Mouse (Mus musculus) brain, adult 2 months (tissue): ENCODE data around the gene Col6a5.

Experiments used
- DNase-seq: peaks from one replicate; pipeline ENCODE4 v3.0.0; 2011; ENCODE audit warnings: low read depth, low spot score

Col6a5 gene

GRCm38 (mm10) chr9:105960533-105960932, at the start of gene Col6a5:
Col6a5 (minus strand) TSS chr9:105960643.
- DNase-seq, result no peak

GRCm38 (mm10) chr9:105997955-105998354, 37.5 kb upstream of the Col6a5 start:
- peak; percentile 33 for DNase-seq

- DNase-seq, result peak; percentile 77
Measured at GRCm38 (mm10) chr9:105992425-105992824, 32.0 kb upstream of the Col6a5 start.

DNA sequence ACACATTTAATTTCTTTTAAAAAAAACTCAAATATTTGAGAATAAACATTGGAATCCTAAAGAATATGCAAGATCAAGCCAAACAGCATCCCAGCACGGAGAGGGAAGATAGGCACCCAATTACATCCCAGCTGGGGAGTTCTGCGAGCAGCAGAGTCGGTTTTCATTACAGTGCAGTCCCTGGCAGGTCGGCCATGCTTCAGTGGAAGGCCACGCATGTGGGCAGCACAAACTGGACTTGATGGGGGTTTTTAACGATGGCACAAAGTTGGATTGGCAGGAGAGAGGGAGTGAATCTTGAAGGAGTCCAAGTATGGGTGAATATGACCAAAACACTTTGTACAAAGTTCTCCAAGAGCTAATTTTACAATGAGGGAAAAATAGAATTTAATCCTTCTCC, 29.7 kb upstream of the Col6a5 start:
- DNase-seq, result no peak

- DNase-seq, result no peak
Measured at GRCm38 (mm10) chr9:105989468-105989867, 29.0 kb upstream of the Col6a5 start.

GRCm38 (mm10) chr9:105988096-105988495, 27.7 kb upstream of the Col6a5 start:
- peak; percentile 66 for DNase-seq

GRCm38 (mm10) chr9:105984931-105985519, 24.6 kb upstream of the Col6a5 start:
- peak; percentile 45 for DNase-seq

- DNase-seq, result no peak
Measured at GRCm38 (mm10) chr9:105978479-105978878, 18.0 kb upstream of the Col6a5 start.

GRCm38 (mm10) chr9:105976871-105977270, 16.4 kb upstream of the Col6a5 start:
- DNase-seq, result no peak

DNA sequence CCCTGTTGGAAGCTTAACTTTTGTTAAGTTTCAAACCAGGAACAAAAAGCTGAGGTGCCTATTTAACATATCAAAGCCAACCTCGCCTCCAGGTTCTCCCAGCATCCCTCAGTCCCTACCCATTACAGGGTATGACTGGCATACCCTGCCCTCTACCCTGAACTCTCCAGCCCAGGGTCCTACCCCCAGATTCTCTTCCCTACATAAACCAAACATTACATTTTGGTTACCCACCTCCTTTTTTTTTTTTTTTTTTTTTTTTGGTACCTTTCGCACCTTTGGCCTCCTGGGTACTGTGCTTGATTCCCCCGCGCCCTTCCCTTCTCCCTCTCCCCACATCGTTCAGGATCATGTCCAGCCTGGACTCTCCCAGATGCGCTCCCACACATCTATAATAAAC, 15.9 kb upstream of the Col6a5 start:
- no peak for DNase-seq

GRCm38 (mm10) chr9:105973736-105974135, 13.3 kb upstream of the Col6a5 start:
- DNase-seq, result no peak

DNA sequence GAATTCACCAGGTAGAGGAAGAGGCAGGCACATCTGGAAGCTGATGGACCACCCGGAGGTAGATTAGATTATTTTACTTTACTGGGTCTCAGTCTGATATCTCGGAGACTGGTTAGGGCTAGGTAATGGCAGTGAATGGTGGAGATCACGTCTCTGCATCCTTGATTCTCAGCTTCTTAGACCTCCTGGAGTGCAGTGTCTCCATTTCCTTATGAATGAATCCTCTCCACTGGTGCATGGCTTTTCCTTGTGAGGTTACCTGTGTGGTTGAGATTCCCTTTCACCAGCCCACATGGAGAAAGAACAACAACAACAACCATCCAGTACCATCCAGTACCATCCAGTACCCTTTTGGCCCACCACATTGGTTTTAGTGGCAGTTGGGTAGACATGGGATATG, 11.6 kb upstream of the Col6a5 start:
- DNase-seq, result no peak

DNA sequence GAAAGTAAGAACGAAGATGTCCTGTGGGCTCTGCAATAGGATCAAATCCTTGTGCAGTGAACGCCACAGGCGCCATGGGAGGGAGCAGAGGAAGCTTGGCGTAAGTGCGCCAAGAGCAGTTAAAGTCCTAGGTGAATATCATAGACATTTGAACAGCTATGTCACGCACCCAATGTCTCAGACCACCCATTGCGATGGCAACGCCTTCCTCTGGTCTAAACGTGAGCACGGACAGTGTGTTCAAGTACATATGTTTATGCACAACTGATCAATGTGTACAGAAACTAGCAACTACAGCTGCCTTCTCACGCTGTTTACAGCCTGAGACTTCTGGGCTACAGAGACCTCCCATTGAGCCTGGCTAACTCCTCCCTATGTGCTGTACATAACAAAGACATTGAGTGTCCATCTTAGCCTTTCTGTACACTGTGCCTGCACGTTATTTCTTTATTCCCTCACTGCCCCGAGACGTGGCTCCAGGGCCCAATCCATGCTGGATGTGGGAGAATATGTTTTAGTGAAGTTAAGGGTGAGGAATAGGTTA, 11.0 kb upstream of the Col6a5 start:
- no peak for DNase-seq

- DNase-seq, result no peak
Measured at GRCm38 (mm10) chr9:105970901-105971300, 10.5 kb upstream of the Col6a5 start.

- DNase-seq, result no peak
Measured at GRCm38 (mm10) chr9:105967976-105968375, 7.5 kb upstream of the Col6a5 start.

DNA sequence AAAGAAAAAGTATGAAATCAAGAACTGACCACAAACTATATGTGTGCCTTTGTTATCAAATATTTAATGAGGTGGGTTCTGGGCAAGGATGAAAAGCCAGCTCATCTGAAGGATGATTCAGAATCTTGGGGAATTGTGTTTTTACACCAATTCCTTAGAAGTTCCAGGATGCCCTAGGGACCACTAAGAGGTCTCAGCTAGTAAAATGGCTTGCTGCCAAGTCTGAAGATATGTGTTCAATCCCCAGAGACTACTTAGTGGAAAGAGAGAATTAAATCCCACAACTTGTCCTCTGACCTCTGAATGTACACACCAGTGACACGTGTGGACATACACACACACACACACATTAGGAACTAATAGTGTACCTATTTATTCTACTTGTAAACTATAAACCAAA, 1.3 kb downstream of the Col6a5 start:
- no peak for DNase-seq

- peak; percentile 56 for DNase-seq
Measured at GRCm38 (mm10) chr9:105949755-105950154, 10.7 kb downstream of the Col6a5 start.

- DNase-seq, result peak; percentile 87
Measured at GRCm38 (mm10) chr9:105947577-105947976, 12.9 kb downstream of the Col6a5 start.

DNA sequence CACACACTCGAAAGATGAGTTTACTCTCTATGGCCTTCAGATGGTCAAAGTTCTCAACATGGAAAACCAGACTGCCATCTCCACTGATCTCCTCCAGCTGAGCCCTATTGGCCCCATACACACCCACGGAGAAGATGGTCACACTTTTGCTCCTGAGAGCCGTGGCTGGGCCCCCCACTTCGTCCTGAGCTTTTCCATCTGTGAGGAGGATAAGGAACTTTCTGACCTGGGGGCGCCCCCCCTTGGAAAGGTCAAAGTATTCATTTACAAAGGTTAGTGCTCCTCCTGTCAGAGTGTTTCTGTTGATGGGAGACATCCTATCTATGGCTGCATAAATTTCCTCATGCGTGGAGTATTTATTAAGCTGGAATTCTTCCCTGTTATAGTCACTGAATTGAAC, 26.6 kb downstream of the Col6a5 start:
- no peak for DNase-seq

- DNase-seq, result no peak
Measured at GRCm38 (mm10) chr9:105929287-105929686, 31.2 kb downstream of the Col6a5 start.

DNA sequence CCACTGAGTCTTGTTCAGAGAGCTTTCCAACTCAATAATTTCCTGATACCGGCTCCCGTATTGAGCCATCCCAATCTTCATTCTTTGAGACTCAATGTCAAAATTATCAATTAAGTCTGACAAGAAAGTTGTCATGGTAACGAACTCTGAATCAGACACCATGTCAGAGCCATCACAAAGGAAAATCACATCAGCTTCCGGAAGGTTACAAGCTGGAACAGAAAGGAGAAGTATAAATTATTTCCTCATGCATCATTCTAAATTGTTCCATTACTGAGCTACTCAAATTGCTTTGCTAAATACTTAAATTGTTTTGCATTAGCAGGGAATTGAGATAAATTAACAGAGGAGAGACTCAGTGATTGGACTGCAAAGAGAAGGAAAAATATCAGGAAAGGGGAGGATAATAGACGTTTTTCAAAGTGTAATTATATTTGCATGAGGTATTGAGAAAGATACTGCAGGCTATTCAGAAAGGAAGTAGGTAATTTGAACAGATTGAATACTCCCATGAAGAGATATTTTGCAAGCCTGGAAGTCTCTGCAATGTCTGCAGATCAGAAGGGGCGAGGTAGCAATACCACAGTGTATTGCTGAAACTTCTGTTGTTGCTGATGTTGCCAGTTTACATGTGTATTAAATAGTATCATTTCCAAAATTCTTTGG, 31.9 kb downstream of the Col6a5 start:
- DNase-seq, result peak; percentile 23

- no peak for DNase-seq
Measured at GRCm38 (mm10) chr9:105923659-105924058, 36.8 kb downstream of the Col6a5 start.

DNA sequence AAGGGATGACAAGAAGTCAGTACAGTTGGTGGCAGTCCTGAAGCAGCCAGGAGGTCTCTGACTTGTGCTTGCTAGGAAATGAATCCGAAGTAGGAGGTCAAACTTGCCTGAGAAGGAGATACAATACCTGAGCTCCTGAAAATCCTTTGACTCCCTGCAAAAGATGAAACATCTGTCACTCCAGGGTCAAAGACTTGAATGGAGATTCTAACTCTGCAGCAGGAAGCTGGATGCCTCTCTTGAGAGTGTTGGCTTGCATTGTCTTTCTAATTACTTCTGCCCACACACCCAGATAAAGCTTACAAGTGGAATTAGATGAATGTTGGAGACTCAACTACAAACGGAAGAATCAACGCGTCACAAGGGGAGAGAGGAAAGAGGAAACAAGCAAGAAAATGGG, 45.3 kb downstream of the Col6a5 start:
- no peak for DNase-seq
